Mouse (Mus musculus) liver, adult 2 months (tissue): ENCODE measurements around the gene Men1.

Experiments used
- CTCF ChIP-seq: fragments of 200-500 bp; IDR thresholded peaks from 2 replicates; pipeline ENCODE4 v1.5.1; 2011; ENCODE audit warnings: low read depth, low read length, control low read depth
- POLR2A ChIP-seq: fragments of 200-500 bp; IDR thresholded peaks from 2 replicates; pipeline ENCODE4 v1.6.1; 2011; ENCODE audit warnings: low read length, control low read depth; ENCODE audit not compliant: insufficient read depth; ENCODE audit errors: extremely low read depth

DNA sequence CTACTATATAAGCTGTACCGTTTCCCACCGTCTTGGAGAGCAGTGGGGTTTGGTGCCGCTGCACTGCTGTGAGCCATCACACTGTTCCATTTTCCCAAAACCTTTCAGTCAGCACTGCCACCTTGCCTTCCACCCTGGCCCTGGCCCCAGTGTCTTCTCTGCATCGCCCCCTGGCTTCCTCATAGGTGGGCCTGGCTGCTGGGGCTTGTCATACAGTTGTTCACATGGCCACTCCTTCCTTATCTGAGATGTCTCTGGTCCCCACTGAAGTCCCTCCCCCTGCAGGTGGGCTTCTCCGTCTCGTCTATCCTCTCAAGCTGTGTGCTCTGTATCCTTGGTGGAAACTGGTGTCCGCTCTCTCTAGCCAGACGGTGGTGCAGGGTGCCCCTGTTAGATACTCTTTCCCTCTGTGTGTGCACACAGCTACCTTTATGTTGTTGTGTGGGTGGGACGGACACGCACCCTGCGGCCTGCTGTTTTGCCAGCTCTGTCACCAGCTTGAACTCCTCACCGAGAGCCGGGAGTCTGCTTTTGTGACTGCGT is 45.0 kb upstream of the Men1 start:
- no peak for TF ChIP-seq POLR2A
- TF ChIP-seq CTCF, result no peak
